Mouse (Mus musculus) bone marrow macrophage, adult 2 months (primary cell): ENCODE results near the gene Igfbp2.

Experiments
- CTCF ChIP-seq: IDR thresholded peaks from 2 replicates; pipeline ENCODE4 v1.5.1; 2012; ENCODE audit warnings: low read depth, mild to moderate bottlenecking, low read length, moderate library complexity
- POLR2A ChIP-seq: IDR thresholded peaks from 2 replicates; pipeline ENCODE4 v1.6.1; 2012; ENCODE audit warnings: mild to moderate bottlenecking, low read depth, low read length, borderline replicate concordance

- TF ChIP-seq POLR2A (no peak), CTCF (no peak)
Measured at GRCm38 (mm10) chr1:72822893-72823292, 1.4 kb upstream of the Igfbp2 start.
